Mouse (Mus musculus) testis, adult 2 months (tissue): Measurements from ENCODE around the gene Atp6v1c2. TPM values are rescaled to one million over a fixed set of nuclear protein-coding genes. Genes with fewer than 3 reads are reported as not detected.

Source experiments
- H3K27ac ChIP-seq: fragments of 200-500 bp; 2 replicates; pipeline ENCODE4 v1.5.1; 2012; ENCODE audit warnings: low read depth, low read length; ENCODE audit not compliant: control insufficient read depth, insufficient read depth
- H3K27me3 ChIP-seq: fragments of 200-500 bp; 2 replicates; pipeline ENCODE4 v1.6.1; 2012; ENCODE audit warnings: mild to moderate bottlenecking, low read length, moderate library complexity; ENCODE audit not compliant: control insufficient read depth, insufficient read depth
- H3K36me3 ChIP-seq: fragments of 200-500 bp; 2 replicates; pipeline ENCODE4 v1.6.1; 2012; ENCODE audit warnings: mild to moderate bottlenecking, low read length; ENCODE audit not compliant: control insufficient read depth, insufficient read depth
- H3K4me1 ChIP-seq: fragments of 200-500 bp; 2 replicates; pipeline ENCODE4 v1.6.1; 2012; ENCODE audit warnings: low read length; ENCODE audit not compliant: control insufficient read depth, insufficient read depth
- H3K4me3 ChIP-seq: fragments of 200-500 bp; 2 replicates; pipeline ENCODE4 v1.5.1; 2012; ENCODE audit warnings: low read depth, mild to moderate bottlenecking, low read length, moderate library complexity, mixed read lengths; ENCODE audit not compliant: control insufficient read depth
- CTCF ChIP-seq: fragments of 200-500 bp; IDR thresholded peaks from 2 replicates; pipeline ENCODE4 v1.5.1; 2012; ENCODE audit warnings: low read depth, mild to moderate bottlenecking, inconsistent platforms, low read length, moderate library complexity; ENCODE audit not compliant: control insufficient read depth, insufficient read depth, insufficient replicate concordance
- POLR2A ChIP-seq: fragments of 200-500 bp; IDR thresholded peaks from 2 replicates; pipeline ENCODE4 v1.6.1; 2012; ENCODE audit warnings: low read depth, mild to moderate bottlenecking, inconsistent platforms, low read length, moderate library complexity; ENCODE audit not compliant: control insufficient read depth
- polyA plus RNA-seq: library from polyadenylated mRNA; depleted of rRNA; stranded (reverse); fragments of >200 nt; gene quantifications from 2 replicates; pipeline ENCODE4 v1.2.3, GENCODE M21; 2012

Gene Atp6v1c2
- polyA plus RNA-seq, 1 experiment, result 1.0 TPM

DNA sequence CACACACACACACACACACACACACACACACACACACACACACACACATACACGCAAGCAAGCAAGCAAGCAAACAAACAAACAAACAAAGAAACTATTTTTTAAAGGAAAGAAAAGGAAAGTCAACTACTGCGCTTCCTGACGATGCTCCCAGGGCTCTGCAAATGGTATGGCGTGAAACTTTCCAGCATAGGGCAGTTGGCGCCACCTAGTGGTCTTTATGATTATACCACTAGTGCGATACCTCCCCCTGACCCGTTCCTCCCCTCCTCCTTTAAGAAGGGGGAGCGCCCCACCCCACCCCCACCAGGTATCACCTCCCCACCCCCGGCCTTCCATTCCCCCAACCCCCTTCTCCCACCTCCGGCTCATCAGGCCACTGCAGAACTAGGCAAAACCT lies 72.3 kb downstream of the Atp6v1c2 start:
- H3K27ac ChIP-seq, result no peak overlapping the region
- no peak for TF ChIP-seq POLR2A
- peak; percentile 78; the same call in 1 of the 2 replicates for TF ChIP-seq CTCF
- H3K4me1 ChIP-seq, result peaks cover 2% of the 10 kb centered on the region; the same call in 1 of the 2 replicates

DNA sequence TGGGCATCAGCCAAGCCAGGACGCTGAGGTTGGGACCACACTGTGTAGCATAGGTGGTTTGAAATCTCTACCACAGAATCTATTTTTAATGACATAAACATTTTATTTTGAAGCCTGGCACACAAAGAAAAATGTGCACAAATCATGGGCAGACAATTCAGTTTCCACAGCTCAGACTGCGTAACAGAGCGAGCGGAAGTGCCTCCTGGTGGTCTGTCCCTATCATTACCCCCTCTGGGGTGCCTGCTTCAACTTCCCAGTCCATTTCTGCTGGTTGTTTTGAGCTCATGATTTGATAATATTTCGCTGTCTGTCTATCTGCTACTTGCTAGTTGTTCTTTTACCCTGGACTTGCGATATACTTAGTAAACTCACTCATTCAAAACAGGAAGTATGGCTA lies 73.6 kb downstream of the Atp6v1c2 start:
- Histone ChIP-seq H3K4me1 (peaks cover 2% of the 10 kb centered on the region; the same call in 1 of the 2 replicates), H3K4me3 (no peak overlapping the region)
- TF ChIP-seq POLR2A (no peak), CTCF (no peak)

More for the DNA sequence above, 72.3 kb downstream of the Atp6v1c2 start:
- H3K27me3 ChIP-seq, result no peaks in the 10 kb centered on the region
- no peak overlapping the region for H3K4me3 ChIP-seq
- H3K36me3 ChIP-seq, result no peaks in the 10 kb centered on the region

DNA sequence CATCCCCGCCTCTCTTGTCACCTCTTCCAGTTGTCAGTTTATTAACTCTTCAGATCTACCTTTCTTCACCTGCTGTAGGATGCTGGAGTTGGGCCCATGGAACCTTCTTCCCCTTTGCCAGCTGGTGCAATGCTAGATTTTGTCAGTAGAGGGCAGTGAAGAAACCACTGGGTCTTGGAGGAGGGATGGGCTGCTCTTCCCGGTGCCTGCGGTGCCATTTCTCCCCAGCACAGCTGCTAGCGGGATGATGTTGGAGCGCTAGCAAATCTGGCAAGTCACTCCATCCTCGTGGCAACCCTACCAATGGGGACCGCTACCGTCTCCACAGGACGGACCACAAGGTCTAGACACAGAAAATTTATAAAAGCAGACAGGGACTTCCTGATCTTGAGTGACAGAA lies 76.1 kb downstream of the Atp6v1c2 start:
- Histone ChIP-seq H3K4me3 (no peak overlapping the region), H3K36me3 (no peaks in the 10 kb centered on the region), H3K27ac (no peak overlapping the region), H3K4me1 (peaks cover 2% of the 10 kb centered on the region; the same call in 1 of the 2 replicates), H3K27me3 (no peaks in the 10 kb centered on the region)
- peak; percentile 56; the same call in 1 of the 2 replicates for TF ChIP-seq CTCF
- no peak for TF ChIP-seq POLR2A

More for the DNA sequence above, 73.6 kb downstream of the Atp6v1c2 start:
- Histone ChIP-seq H3K36me3 (no peaks in the 10 kb centered on the region), H3K27ac (no peak overlapping the region), H3K27me3 (no peaks in the 10 kb centered on the region)

DNA sequence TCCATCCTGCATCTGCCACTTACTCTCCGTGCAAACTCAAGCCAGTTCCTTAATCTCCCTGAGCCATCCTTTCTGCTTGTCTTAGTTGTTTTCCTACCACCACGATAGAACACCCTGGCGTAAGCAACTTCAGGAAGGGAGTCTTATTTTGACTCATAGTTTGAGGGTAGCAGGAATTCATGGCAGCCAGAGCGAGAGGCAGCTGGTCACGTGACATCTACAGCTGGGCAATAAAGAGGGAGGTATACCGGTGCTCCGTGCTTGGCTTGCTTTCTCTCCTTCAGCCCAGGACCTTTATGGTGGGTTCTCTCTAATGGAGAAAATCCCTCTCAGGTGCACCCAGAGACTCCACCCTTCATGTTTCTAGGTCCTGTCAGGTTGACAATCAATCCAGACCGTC lies 78.2 kb downstream of the Atp6v1c2 start:
- H3K27me3 ChIP-seq, result no peaks in the 10 kb centered on the region

DNA sequence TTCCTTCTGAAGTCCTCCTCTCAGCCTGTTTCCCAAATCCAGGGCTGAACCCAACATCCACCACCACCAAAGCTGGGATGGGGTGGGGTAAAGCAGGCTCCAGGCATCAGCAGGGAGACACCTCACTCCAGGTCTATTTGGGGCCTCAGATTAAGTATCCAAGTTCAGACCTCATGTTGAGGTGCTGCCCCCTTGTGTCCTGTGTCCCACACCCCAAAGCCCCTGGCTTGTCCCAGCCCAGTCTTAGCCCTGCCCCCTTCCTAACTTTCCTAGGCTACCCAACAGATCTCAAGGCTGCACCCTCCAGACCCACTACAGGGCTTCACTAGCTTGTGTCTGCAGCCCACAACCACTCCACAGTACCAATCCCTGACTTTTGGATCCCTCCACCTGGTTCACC lies 87.1 kb downstream of the Atp6v1c2 start:
- no peaks in the 10 kb centered on the region for H3K36me3 ChIP-seq
- no peak overlapping the region for H3K4me3 ChIP-seq
- TF ChIP-seq CTCF, result no peak
- no peak for TF ChIP-seq POLR2A
- H3K27ac ChIP-seq, result no peak overlapping the region
- peaks cover 3% of the 10 kb centered on the region for H3K4me1 ChIP-seq
- H3K27me3 ChIP-seq, result no peaks in the 10 kb centered on the region

More for the DNA sequence above, 78.2 kb downstream of the Atp6v1c2 start:
- Histone ChIP-seq H3K27ac (no peak overlapping the region), H3K36me3 (no peaks in the 10 kb centered on the region), H3K4me1 (peaks cover 2% of the 10 kb centered on the region; the same call in 1 of the 2 replicates), H3K4me3 (no peak overlapping the region)
- TF ChIP-seq CTCF (no peak), POLR2A (no peak)

DNA sequence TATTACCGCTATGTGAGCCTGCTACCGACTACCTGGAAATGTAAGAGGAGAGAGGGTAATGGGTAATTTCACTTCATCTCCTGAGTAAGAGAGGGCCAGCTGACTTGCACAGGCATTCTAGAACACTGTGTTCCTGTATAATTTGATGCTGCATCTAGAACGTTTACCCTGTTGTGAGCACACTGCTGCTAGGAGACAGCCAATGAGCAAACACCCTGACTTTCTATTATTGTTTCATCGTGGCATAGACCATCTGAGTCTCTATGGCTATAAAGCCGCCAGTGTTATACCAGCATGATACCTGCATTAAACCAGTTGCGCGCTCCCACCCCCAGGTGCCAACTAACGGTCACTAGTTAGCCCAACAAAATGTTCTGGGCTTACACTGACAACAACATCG lies 87.5 kb downstream of the Atp6v1c2 start:
- H3K4me3 ChIP-seq, result no peak overlapping the region
- H3K27me3 ChIP-seq, result no peaks in the 10 kb centered on the region

DNA sequence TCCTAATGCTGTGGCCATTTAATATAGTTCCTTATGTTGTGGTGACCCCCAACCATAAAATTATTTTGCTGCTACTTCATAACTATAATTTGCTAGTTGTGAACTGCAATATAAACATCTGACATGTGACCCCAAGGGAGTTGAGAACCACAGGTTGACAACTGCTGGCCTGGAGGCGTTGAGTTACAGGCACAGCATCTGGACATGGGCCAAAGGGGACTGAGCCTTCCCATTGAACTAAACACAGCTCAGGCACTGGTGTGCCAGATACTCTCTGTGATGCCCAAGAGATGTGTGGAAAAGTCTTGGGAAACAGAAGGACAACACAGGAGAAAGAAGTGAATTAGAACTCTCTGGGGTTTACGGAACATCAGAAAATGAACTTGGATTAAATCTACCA lies 88.1 kb downstream of the Atp6v1c2 start:
- H3K4me1 ChIP-seq, result peaks cover 3% of the 10 kb centered on the region
- no peak for TF ChIP-seq CTCF
- TF ChIP-seq POLR2A, result no peak
- H3K36me3 ChIP-seq, result no peaks in the 10 kb centered on the region
- no peaks in the 10 kb centered on the region for H3K27me3 ChIP-seq
- no peak overlapping the region for H3K27ac ChIP-seq
- no peak overlapping the region for H3K4me3 ChIP-seq

More for the DNA sequence above, 87.5 kb downstream of the Atp6v1c2 start:
- no peak for TF ChIP-seq CTCF
- TF ChIP-seq POLR2A, result no peak
- Histone ChIP-seq H3K4me1 (peaks cover 3% of the 10 kb centered on the region), H3K36me3 (no peaks in the 10 kb centered on the region), H3K27ac (no peak overlapping the region)

DNA sequence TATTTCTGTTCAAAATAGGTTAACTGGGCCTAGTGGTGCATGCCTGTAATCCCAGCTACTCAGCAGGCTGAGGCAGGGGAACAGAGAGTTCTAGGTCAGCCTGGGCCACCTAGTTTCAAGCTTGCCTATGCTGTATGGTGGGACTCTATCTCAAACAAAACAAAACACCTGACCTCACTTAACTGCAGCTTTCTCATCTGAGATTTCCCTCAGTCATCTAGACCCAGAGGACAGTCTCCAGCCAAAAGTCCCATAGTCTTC lies 89.8 kb downstream of the Atp6v1c2 start:
- Histone ChIP-seq H3K36me3 (no peaks in the 10 kb centered on the region), H3K4me1 (peaks cover 3% of the 10 kb centered on the region), H3K27me3 (no peaks in the 10 kb centered on the region), H3K4me3 (no peak overlapping the region), H3K27ac (no peak overlapping the region)
- TF ChIP-seq POLR2A (no peak), CTCF (no peak)
